15 mouse cellular contexts compared by ENCODE assay signal in the genomic region with DNA sequence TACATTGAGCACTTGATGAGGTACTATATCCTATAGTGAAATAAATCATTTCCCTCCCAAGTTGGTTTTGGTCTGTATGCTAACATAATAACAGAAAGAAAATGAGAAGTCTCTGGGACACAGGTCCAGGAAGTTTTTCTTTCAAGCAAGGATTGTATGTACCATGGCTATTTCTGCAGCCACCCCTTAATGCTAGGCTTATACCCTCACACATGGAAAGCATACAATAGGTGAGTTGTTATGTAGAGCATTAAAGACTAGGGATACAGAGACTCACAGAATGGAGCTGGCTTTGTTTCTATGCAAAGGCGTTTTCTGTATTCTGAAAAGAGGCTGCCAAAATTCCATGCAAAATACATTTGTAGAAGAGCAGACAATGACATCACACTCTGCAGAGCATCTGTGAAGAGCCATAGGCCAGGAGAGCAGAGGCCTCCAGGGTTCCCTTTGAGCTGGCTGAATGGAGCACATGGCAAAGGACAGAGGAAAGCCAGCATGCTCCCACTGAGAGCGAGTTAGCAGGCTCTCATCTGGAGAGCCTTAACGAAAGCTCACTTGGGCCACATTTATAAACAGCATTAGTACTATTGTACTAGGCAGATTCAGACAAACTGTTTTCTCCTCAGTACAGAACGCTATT.
DNase-seq lines count a peak whose midpoint lies in the region; ATAC-seq and TF ChIP-seq lines count a peak whose summit lies in the region.
"Had no signal": no experiment of that assay in that cellular context is flagged by ENCODE, and none has a peak within 500 bp of the region (broad histone marks: within the 10 kb centered on the region; RNA-seq: fewer than 3 reads in every experiment).

No protein-coding gene starts in this region.

- ATAC-seq in forebrain, embryonic 13.5 days, result peak; percentile 81
- peak; percentile 68; the same call in 1 of the 2 replicates for ATAC-seq in hindbrain, postnatal 0 days
- ATAC-seq in CD4-positive, CD25-positive, alpha-beta regulatory T cell, adult 4 months, result no peak
- no peak for ATAC-seq in megakaryocyte progenitor cell, adult 5-6 weeks (replicated peaks; ENCODE audit: poor library complexity)
- ATAC-seq: intestine, embryonic 15.5 days had no signal

- no peak overlapping the region for H3K9ac ChIP-seq in forebrain, embryonic 13.5 days
- H3K9ac ChIP-seq in hindbrain, postnatal 0 days (replicated peaks; ENCODE audit: low read length), result no peak overlapping the region
- H3K9ac ChIP-seq: heart, embryonic 15.5 days; intestine, embryonic 15.5 days; limb, embryonic 15.5 days had no signal

- no peaks in the 10 kb centered on the region for H3K36me3 ChIP-seq in heart, embryonic 10.5 days
- H3K36me3 ChIP-seq in forebrain, embryonic 13.5 days (ENCODE audit: poor library complexity, severe bottlenecking), result no peaks in the 10 kb centered on the region
- no peaks in the 10 kb centered on the region for H3K36me3 ChIP-seq in hindbrain, postnatal 0 days (ENCODE audit: insufficient read depth, low read length)
- H3K36me3 ChIP-seq: heart, embryonic 15.5 days; intestine, embryonic 15.5 days; limb, embryonic 15.5 days had no signal

- H3K4me2 ChIP-seq in forebrain, embryonic 13.5 days, result no peak overlapping the region
- no peak overlapping the region for H3K4me2 ChIP-seq in hindbrain, postnatal 0 days (ENCODE audit: low read depth, low read length)
- H3K4me2 ChIP-seq: heart, embryonic 15.5 days; intestine, embryonic 15.5 days; limb, embryonic 15.5 days had no signal

- no peaks in the 10 kb centered on the region for H3K27me3 ChIP-seq in heart, embryonic 10.5 days (ENCODE audit: insufficient read depth, poor library complexity, severe bottlenecking)
- no peaks in the 10 kb centered on the region for H3K27me3 ChIP-seq in forebrain, embryonic 13.5 days
- no peaks in the 10 kb centered on the region for H3K27me3 ChIP-seq in hindbrain, postnatal 0 days (ENCODE audit: insufficient read depth, low read length)
- H3K27me3 ChIP-seq: heart, embryonic 15.5 days; intestine, embryonic 15.5 days; limb, embryonic 15.5 days had no signal

- H3K4me1 ChIP-seq in heart, embryonic 10.5 days, result no peaks in the 10 kb centered on the region
- H3K4me1 ChIP-seq in forebrain, embryonic 13.5 days, result peaks cover 9% of the 10 kb centered on the region; the same call in 1 of the 2 replicates
- no peaks in the 10 kb centered on the region for H3K4me1 ChIP-seq in hindbrain, postnatal 0 days (ENCODE audit: insufficient read depth, low read length)
- H3K4me1 ChIP-seq: heart, embryonic 15.5 days; intestine, embryonic 15.5 days; limb, embryonic 15.5 days had no signal

- TF ChIP-seq CTCF in hindbrain, postnatal 0 days (IDR thresholded peaks at IDR 0.05; ENCODE audit: low read depth), result no peak

- 67% methylated on average over 4 of the region's 4 CpGs for WGBS in heart, embryonic 10.5 days
- whole genome bisulfite sequencing in forebrain, embryonic 13.5 days, result 30% methylated on average over 4 of the region's 4 CpGs
- WGBS in hindbrain, postnatal 0 days, result 29% methylated on average over 4 of the region's 4 CpGs

- DNase-seq in heart, adult 11 months, result peak; percentile 92
- no peak for DNase-seq in heart, embryonic 10.5 days (ENCODE audit: low spot score)
- peak; percentile 10 for DNase-seq in brain, adult 2 months (ENCODE audit: low read depth, low spot score)
- peak; percentile 40 for DNase-seq in hindbrain, postnatal 0 days (ENCODE audit: low spot score)
- DNase-seq: adrenal gland, postnatal 14 days; cerebellum, postnatal 36 days; kidney, postnatal 4 days; lung, adult 2 months had no signal

- no peaks in the 10 kb centered on the region for H3K9me3 ChIP-seq in heart, embryonic 10.5 days
- 0 out of 2 replicates have a peak, but pooled peaks cover 4% of the 10 kb centered on the region for H3K9me3 ChIP-seq in forebrain, embryonic 13.5 days (replicated peaks)
- no peaks in the 10 kb centered on the region for H3K9me3 ChIP-seq in hindbrain, postnatal 0 days (ENCODE audit: low read length)
- H3K9me3 ChIP-seq: heart, embryonic 15.5 days; intestine, embryonic 15.5 days; limb, embryonic 15.5 days had no signal

- no peak overlapping the region for H3K27ac ChIP-seq in heart, embryonic 10.5 days
- H3K27ac ChIP-seq in forebrain, embryonic 13.5 days, result no peak overlapping the region
- H3K27ac ChIP-seq in hindbrain, postnatal 0 days, result no peak overlapping the region
- H3K27ac ChIP-seq: heart, embryonic 15.5 days; intestine, embryonic 15.5 days; limb, embryonic 15.5 days; macrophage had no signal

- H3K4me3 ChIP-seq in heart, embryonic 10.5 days, result no peak overlapping the region
- H3K4me3 ChIP-seq in forebrain, embryonic 13.5 days, result no peak overlapping the region
- H3K4me3 ChIP-seq in hindbrain, postnatal 0 days (ENCODE audit: low read length), result no peak overlapping the region
- H3K4me3 ChIP-seq: heart, embryonic 15.5 days; intestine, embryonic 15.5 days; limb, embryonic 15.5 days had no signal

Comparison
In these comparisons a context has a peak if more than half of its experiments do, and no peak if none do; other contexts are left out.
1. ATAC-seq: peak in forebrain, embryonic 13.5 days (single experiment) and hindbrain, postnatal 0 days (single experiment); none in CD4-positive, CD25-positive, alpha-beta regulatory T cell, adult 4 months (single experiment) and megakaryocyte progenitor cell, adult 5-6 weeks (single experiment).